Mouse (Mus musculus): Measurements from ENCODE around the gene Gatm. TPM values are rescaled to one million over a fixed set of nuclear protein-coding genes. Genes with fewer than 3 reads are reported as not detected.

Gatm gene
- total RNA-seq, 4 experiments from 2014 or later, result 97.7 to 112 (median 104) TPM

Small RNA genes within 50 kb of the gene (microRNA-seq; reads per million reads assigned to microRNA genes)
- gene Mir147, result 0 to 2.2 reads per million in 2 experiments

Other genes with a start within 250 kb of the Gatm start
- 10 to 100 TPM; 60.1 to 71.6 (median 71.0) TPM for gene Shf, start 242.1 kb downstream of the Gatm start, total RNA-seq (2022)
- gene Slc28a2, start 184.8 kb downstream of the Gatm start, total RNA-seq (2022), result under 1 TPM in 3 of 4 experiments, not detected in 1; 0.25 to 0.54 (median 0.30) TPM
- not detected for gene Gm14085, start 126.4 kb downstream of the Gatm start, total RNA-seq (2022)
- gene AA467197, start 25.7 kb upstream of the Gatm start, total RNA-seq (2022), result 1 to 10 TPM in 1 of 4 experiments, under 1 TPM in 1, not detected in 2; 0.65 to 1.0 TPM
- 10 to 100 TPM; 40.4 to 51.6 (median 45.3) TPM for gene Slc30a4, start 91.4 kb upstream of the Gatm start, total RNA-seq (2022)
- 10 to 100 TPM; 27.0 to 39.2 (median 29.5) TPM for gene Bloc1s6, start 127.2 kb upstream of the Gatm start, total RNA-seq (2022)
- gene Sqor, start 153.9 kb upstream of the Gatm start, total RNA-seq (2022), result 1 to 10 TPM; 5.3 to 7.8 (median 7.5) TPM

All from left cerebral cortex, adult 8-10 months (tissue).